Mouse (Mus musculus): ENCODE results near the gene Scand1.

Scand1 gene

GRCm38 (mm10) chr2:156312297-156312897 lies at the start of gene Scand1, which contains the start of gene Cnbd2:
Scand1 (minus strand) TSS chr2:156312704.
Cnbd2 (plus strand) TSS chr2:156312299.
- DNase-seq = peak; percentile 84

- DNase-seq = peak; percentile 21
These were observed 43.5 kb upstream of the Scand1 start for GRCm38 (mm10) chr2:156356031-156356430.

- DNase-seq = peak; percentile 10
These were observed 40.8 kb upstream of the Scand1 start for GRCm38 (mm10) chr2:156353265-156353692.

- DNase-seq = no peak
These were observed 40.1 kb upstream of the Scand1 start for GRCm38 (mm10) chr2:156352413-156353165.

- DNase-seq = no peak
These were observed 38.7 kb upstream of the Scand1 start for GRCm38 (mm10) chr2:156351243-156351642.

- no peak for DNase-seq
These were observed 36.9 kb upstream of the Scand1 start for GRCm38 (mm10) chr2:156349286-156349848.

GRCm38 (mm10) chr2:156348812-156349211 lies 36.3 kb upstream of the Scand1 start:
- DNase-seq = no peak

GRCm38 (mm10) chr2:156344775-156345532 lies 32.5 kb upstream of the Scand1 start:
- DNase-seq = no peak

- DNase-seq = no peak
These were observed 27.6 kb upstream of the Scand1 start for GRCm38 (mm10) chr2:156340078-156340477.

- DNase-seq = no peak
These were observed 19.0 kb upstream of the Scand1 start for GRCm38 (mm10) chr2:156331446-156331965.

- DNase-seq = no peak
These were observed 18.2 kb upstream of the Scand1 start for GRCm38 (mm10) chr2:156330681-156331080.

- no peak for DNase-seq
These were observed 12.2 kb upstream of the Scand1 start for GRCm38 (mm10) chr2:156324681-156325080.

GRCm38 (mm10) chr2:156324116-156324588 lies 11.6 kb upstream of the Scand1 start:
- DNase-seq = peak; percentile 24

- DNase-seq = no peak
These were observed 9.0 kb upstream of the Scand1 start for GRCm38 (mm10) chr2:156321538-156321937.

GRCm38 (mm10) chr2:156318491-156318890 lies 6.0 kb upstream of the Scand1 start:
- no peak for DNase-seq

GRCm38 (mm10) chr2:156314811-156315210 lies 2.3 kb upstream of the Scand1 start:
- no peak for DNase-seq

- DNase-seq = no peak
These were observed 649 bp upstream of the Scand1 start for GRCm38 (mm10) chr2:156313153-156313552.

GRCm38 (mm10) chr2:156311841-156312291 lies 638 bp downstream of the Scand1 start:
- DNase-seq = peak; percentile 74

GRCm38 (mm10) chr2:156311441-156311840 lies 1.1 kb downstream of the Scand1 start:
- DNase-seq = no peak

GRCm38 (mm10) chr2:156310945-156311344 lies 1.6 kb downstream of the Scand1 start:
- DNase-seq = no peak

- no peak for DNase-seq
These were observed 2.0 kb downstream of the Scand1 start for GRCm38 (mm10) chr2:156310455-156310854.

GRCm38 (mm10) chr2:156309948-156310347 lies 2.6 kb downstream of the Scand1 start:
- no peak for DNase-seq

GRCm38 (mm10) chr2:156307261-156307660 lies 5.2 kb downstream of the Scand1 start:
- no peak for DNase-seq
